Mouse (Mus musculus): ENCODE results near the gene C1rb.
"Not testable (repeated sequence)": the region's sequence is repeated elsewhere in the genome, so short reads cannot be mapped to it uniquely, and the experiment has no call there.

Gene C1rb

GRCm38 (mm10) chr6:124593121-124593520 is 23.0 kb downstream of the C1rb start:
- no peak for DNase-seq (ENCODE audit: low read depth, low spot score)

- no peak for DNase-seq (ENCODE audit: low read depth, low spot score)
Observed at GRCm38 (mm10) chr6:124602031-124602430, 31.9 kb downstream of the C1rb start.

- DNase-seq (ENCODE audit: low read depth, low spot score): no peak
Observed at GRCm38 (mm10) chr6:124625612-124626011, 55.5 kb downstream of the C1rb start.

GRCm38 (mm10) chr6:124626184-124626583 is 56.1 kb downstream of the C1rb start:
- DNase-seq (ENCODE audit: low read depth, low spot score): not testable (repeated sequence)

- DNase-seq (ENCODE audit: low read depth, low spot score): no peak
Observed at GRCm38 (mm10) chr6:124630763-124631162, 60.7 kb downstream of the C1rb start.
